Mouse (Mus musculus) limb, embryonic 15.5 days (tissue): ENCODE results near the gene Akt2. TPM values are rescaled to one million over a fixed set of nuclear protein-coding genes. Genes with fewer than 3 reads are reported as not detected.
"Not testable (repeated sequence)": the region's sequence is repeated elsewhere in the genome, so short reads cannot be mapped to it uniquely, and the experiment has no call there.

Source experiments
- ATAC-seq: fragments of 200-750 bp; cut with Nextera tagmentation; 2 replicates; pipeline ENCODE4 v1.8.0; 2017; ENCODE audit warnings: low read depth, moderate TSS enrichment; ENCODE audit not compliant: insufficient number of reproducible peaks, low FRiP score, low TSS enrichment
- H3K27ac ChIP-seq: fragments of 300-500 bp; sonication (generic); 2 replicates; pipeline ENCODE4 v1.5.1; 2015; ENCODE audit warnings: moderate library complexity, mild to moderate bottlenecking, inconsistent platforms
- H3K27me3 ChIP-seq: fragments of 300-500 bp; sonication (generic); 2 replicates; pipeline ENCODE4 v1.6.1; 2015; ENCODE audit warnings: inconsistent platforms
- H3K36me3 ChIP-seq: fragments of 300-500 bp; sonication (generic); 2 replicates; pipeline ENCODE4 v1.6.1; 2015; ENCODE audit warnings: inconsistent platforms
- H3K4me1 ChIP-seq: fragments of 300-500 bp; sonication (generic); 2 replicates; pipeline ENCODE4 v1.6.1; 2015; ENCODE audit warnings: inconsistent platforms
- H3K4me2 ChIP-seq: fragments of 300-500 bp; sonication (generic); 2 replicates; pipeline ENCODE4 v1.6.1; 2015; ENCODE audit warnings: mild to moderate bottlenecking, inconsistent platforms
- H3K4me3 ChIP-seq: fragments of 300-500 bp; sonication (generic); 2 replicates; pipeline ENCODE4 v1.5.1; 2015; ENCODE audit warnings: mild to moderate bottlenecking, inconsistent platforms
- H3K9ac ChIP-seq: fragments of 300-500 bp; sonication (generic); 2 replicates; pipeline ENCODE4 v1.6.1; 2015; ENCODE audit warnings: inconsistent platforms
- H3K9me3 ChIP-seq: fragments of 300-500 bp; sonication (generic); 2 replicates; pipeline ENCODE4 v1.6.1; 2016; ENCODE audit warnings: inconsistent platforms
- WGBS: fragments of 180-500 bp; shearing (Covaris S2); methylation state at CpG from one replicate; pipeline ENCODE4 v1.1.7; 2015; 5-methylcytosine and 5-hydroxymethylcytosine counted together
- polyA plus RNA-seq: library from polyadenylated mRNA; unstranded; fragments of >200 nt; fragmentation: Nextera tagmentation; extraction: Ambion mirVana; gene quantifications from 2 replicates; pipeline ENCODE4 v1.2.1, GENCODE M21; 2015

Gene Akt2
- polyA plus RNA-seq, 1 experiment from 2014 or later, result 108 TPM

DNA sequence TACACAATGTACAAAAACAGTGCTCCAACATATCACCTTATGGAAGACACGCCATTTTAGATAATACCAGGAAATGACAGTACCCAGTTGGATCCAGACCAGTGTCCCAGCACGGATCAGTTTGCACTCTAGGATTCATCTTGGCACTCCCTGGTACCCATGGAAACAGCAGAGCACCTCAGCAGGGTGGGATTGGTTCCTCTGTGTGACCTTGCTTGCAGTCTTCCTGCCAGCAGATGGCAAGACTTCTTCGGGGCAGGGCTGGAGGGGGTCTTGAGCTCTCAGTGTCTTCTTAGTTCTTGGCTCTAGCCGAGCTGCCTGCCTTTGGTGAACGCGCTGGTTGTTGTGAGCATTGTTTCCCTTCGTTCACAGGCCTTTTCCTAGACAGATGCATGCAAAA is 36.4 kb downstream of the Akt2 start:
- H3K27ac ChIP-seq, result no peak overlapping the region
- no peaks in the 10 kb centered on the region for H3K4me1 ChIP-seq
- H3K4me2 ChIP-seq, result no peak overlapping the region
- H3K9ac ChIP-seq, result no peak overlapping the region
- H3K9me3 ChIP-seq, result no peaks in the 10 kb centered on the region
- ATAC-seq, result no peak
- no peak overlapping the region for H3K4me3 ChIP-seq
- WGBS, result 93% methylated on average over 7 of the region's 7 CpGs
- H3K36me3 ChIP-seq, result peaks cover 91% of the 10 kb centered on the region
- no peaks in the 10 kb centered on the region for H3K27me3 ChIP-seq

DNA sequence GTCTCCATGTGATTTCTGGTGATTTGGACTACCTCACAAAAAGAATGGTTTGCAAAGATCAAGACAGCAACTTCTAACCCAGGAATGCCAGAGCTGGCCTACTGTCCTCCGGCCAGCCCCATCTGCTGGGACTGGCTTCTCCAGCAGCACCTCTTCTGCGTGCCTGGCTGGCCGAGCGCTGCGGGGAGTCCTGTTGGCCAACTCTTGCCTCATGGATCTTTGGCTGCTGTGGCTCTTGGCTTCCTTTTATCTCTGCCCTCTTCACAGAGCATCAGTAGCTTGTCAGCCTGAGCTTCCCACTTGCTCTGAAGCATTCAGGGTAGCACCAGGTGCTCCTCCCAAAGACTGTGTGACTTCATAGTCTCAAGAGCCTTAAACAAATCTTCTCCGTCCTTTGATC is 36.8 kb downstream of the Akt2 start:
- no peaks in the 10 kb centered on the region for H3K4me1 ChIP-seq
- H3K27me3 ChIP-seq, result no peaks in the 10 kb centered on the region
- H3K4me3 ChIP-seq, result no peak overlapping the region
- H3K4me2 ChIP-seq, result no peak overlapping the region
- H3K9me3 ChIP-seq, result no peaks in the 10 kb centered on the region
- H3K27ac ChIP-seq, result no peak overlapping the region
- no peak overlapping the region for H3K9ac ChIP-seq
- 96% methylated on average over 6 of the region's 6 CpGs for WGBS
- no peak for ATAC-seq
- H3K36me3 ChIP-seq, result peaks cover 93% of the 10 kb centered on the region

DNA sequence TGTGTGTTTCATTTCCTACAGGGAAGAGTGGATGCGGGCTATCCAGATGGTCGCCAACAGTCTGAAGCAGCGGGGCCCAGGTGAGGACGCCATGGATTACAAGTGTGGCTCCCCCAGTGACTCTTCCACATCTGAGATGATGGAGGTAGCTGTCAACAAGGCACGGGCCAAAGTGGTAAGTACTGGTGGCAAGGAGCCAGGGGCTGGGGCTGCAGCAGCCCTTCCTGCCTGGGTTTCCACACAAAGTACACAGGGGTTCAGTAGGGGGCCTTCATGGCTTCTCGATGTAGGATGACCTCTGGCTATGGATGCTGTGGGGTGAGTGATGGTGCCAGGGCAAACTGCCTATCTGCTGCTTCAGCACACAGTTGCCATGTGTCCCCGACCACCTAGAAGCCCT is 37.5 kb downstream of the Akt2 start:
- H3K4me2 ChIP-seq, H3K27me3 ChIP-seq, H3K9me3 ChIP-seq, H3K27ac ChIP-seq, H3K4me1 ChIP-seq, ATAC-seq, H3K9ac ChIP-seq, H3K4me3 ChIP-seq: not testable (repeated sequence)
- 91% methylated on average over 7 of the region's 7 CpGs for WGBS
- H3K36me3 ChIP-seq, result peaks cover 93% of the 10 kb centered on the region

DNA sequence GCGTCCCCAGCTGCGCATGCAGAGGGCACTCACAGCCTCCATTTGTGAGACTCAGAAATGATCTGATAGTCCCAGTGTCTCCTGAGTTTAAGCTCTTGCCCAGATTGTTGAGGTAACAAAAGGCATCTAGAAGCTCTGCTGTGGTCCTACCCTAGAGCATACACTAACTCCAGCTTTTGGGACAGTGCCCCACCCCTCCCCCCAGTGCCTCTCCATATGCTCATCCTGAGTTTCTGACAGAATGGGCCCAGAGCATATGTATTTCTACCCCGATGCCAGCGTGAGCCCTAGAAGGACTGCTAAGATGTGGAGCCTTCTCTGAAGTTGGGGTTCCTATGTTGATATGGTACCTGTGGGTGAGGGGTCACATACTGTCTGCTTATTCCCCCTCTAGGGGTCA is 40.1 kb downstream of the Akt2 start:
- no peaks in the 10 kb centered on the region for H3K9me3 ChIP-seq
- no peaks in the 10 kb centered on the region for H3K27me3 ChIP-seq
- ATAC-seq, result no peak
- no peaks in the 10 kb centered on the region for H3K4me1 ChIP-seq
- 96% methylated on average over 4 of the region's 4 CpGs for WGBS
- no peak overlapping the region for H3K9ac ChIP-seq
- H3K4me2 ChIP-seq, result no peak overlapping the region
- H3K27ac ChIP-seq, result no peak overlapping the region
- no peak overlapping the region for H3K4me3 ChIP-seq
- H3K36me3 ChIP-seq, result peaks cover 91% of the 10 kb centered on the region

DNA sequence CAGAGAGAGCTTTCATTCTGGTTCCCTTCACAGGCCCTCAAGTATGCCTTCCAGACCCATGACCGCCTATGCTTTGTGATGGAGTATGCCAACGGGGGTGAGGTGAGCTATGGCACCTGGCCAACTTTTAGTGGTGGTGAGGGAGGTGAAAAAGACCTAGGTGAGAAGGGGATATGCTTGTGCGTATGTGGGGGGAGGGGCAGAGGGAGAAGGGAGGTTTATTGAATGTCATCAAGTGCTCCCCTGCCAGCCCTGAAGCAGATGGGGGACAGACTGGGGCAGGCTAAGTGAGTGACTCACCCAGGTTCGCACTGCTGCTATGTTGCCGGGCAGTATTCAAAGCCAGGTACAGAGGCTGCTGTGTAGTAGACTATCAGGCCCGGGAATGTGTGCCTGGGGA is 41.8 kb downstream of the Akt2 start:
- peaks cover 89% of the 10 kb centered on the region for H3K36me3 ChIP-seq
- WGBS, result 88% methylated on average over 6 of the region's 6 CpGs

DNA sequence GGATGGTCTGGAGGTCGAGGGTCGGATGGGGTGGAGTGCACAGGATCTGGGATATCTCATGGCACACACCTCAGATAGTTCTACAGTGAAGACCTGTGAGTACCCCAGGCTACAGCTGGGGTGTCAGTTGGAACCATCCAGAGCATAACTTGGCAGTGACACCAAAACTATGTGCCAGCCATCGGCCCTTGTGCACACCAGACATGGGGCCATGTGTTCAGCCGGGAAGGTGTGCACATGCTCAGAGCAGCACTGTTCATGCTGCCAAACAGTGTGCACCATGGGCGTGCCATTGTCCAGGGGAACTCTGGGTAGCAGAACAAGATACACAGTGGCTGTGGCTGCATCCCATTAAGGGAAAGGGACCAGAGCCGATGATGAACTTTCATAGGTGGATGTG is 43.3 kb downstream of the Akt2 start:
- 94% methylated on average over 6 of the region's 6 CpGs for WGBS
- no peak overlapping the region for H3K9ac ChIP-seq
- no peak overlapping the region for H3K4me3 ChIP-seq
- H3K9me3 ChIP-seq, result no peaks in the 10 kb centered on the region
- H3K27ac ChIP-seq, result no peak overlapping the region
- H3K36me3 ChIP-seq, result peaks cover 77% of the 10 kb centered on the region
- no peaks in the 10 kb centered on the region for H3K27me3 ChIP-seq
- no peaks in the 10 kb centered on the region for H3K4me1 ChIP-seq
- no peak overlapping the region for H3K4me2 ChIP-seq
- ATAC-seq, result no peak

More for the DNA sequence above, 41.8 kb downstream of the Akt2 start:
- Histone ChIP-seq H3K9ac (no peak overlapping the region), H3K4me3 (no peak overlapping the region), H3K27ac (no peak overlapping the region), H3K4me1 (no peaks in the 10 kb centered on the region), H3K27me3 (no peaks in the 10 kb centered on the region), H3K4me2 (no peak overlapping the region), H3K9me3 (no peaks in the 10 kb centered on the region)
- ATAC-seq, result no peak

DNA sequence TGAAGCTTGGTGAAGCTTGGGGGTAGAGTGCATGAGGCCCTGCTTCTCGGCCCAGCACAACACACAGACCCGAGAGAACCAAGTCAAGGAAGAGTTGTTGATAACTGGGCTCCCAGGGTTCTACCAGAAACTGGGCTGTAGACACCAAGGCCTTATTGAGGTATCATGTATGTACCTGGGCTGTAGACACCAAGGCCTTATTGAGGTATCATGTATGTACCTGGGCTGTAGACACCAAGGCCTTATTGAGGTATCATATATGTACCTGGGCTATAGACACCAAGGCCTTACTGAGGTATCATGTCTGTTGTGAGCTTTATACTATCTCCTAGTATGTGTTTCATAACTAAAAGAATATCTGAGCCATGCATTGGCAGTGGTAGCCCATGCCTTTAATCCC is 43.7 kb downstream of the Akt2 start:
- not testable (repeated sequence) for H3K9ac ChIP-seq, H3K4me3 ChIP-seq, H3K27me3 ChIP-seq, H3K27ac ChIP-seq, H3K9me3 ChIP-seq, H3K4me1 ChIP-seq, H3K4me2 ChIP-seq, ATAC-seq
- WGBS, result 98% methylated on average over 2 of the region's 2 CpGs
- peaks cover 77% of the 10 kb centered on the region for H3K36me3 ChIP-seq

DNA sequence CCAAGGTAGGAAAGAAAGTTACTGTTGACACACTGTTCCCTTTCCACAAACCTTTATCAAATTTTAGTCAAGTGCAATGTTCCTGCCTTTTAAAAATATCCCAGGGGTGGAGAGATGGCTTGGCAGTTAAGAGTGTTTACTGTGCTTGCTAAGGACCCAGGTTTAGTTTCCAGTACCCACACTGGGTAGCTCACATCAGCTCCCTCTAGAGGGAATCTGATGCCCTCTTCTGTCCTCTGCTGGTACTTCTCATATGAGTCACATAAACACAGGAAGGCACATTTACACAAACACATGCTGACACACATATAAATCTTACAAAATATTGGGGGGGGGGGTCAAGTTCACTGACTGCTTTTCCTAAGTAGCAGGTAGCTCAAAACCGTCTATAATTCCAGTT is 53.1 kb downstream of the Akt2 start:
- Histone ChIP-seq H3K27me3 (no peaks in the 10 kb centered on the region), H3K9ac (no peak overlapping the region), H3K4me1 (no peaks in the 10 kb centered on the region), H3K36me3 (peaks cover 8% of the 10 kb centered on the region; the same call in 1 of the 2 replicates), H3K9me3 (no peaks in the 10 kb centered on the region), H3K27ac (no peak overlapping the region), H3K4me2 (no peak overlapping the region), H3K4me3 (no peak overlapping the region)
- WGBS, result 55% methylated on average over 1 of the region's 1 CpGs
- ATAC-seq, result no peak

DNA sequence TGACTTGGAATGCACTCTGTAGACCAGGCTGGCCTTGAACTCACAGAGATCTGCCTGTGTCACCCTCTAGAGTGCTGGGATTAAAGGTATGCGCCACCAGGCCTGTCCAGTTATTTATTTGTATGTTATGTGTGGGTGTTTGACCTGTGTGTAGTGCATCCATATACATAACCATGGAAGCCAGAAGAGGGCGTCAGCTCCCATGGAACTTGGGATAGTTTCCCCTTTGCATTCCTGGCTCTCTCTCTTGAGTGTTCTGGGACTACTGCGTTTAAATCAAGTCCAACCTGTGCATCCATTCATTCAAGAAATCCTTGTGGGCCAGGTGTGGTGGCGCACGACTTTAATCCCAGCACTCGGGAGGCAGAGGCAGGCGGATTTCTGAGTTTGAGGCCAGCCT is 55.2 kb downstream of the Akt2 start:
- H3K27ac ChIP-seq, result no peak overlapping the region
- H3K4me1 ChIP-seq, result no peaks in the 10 kb centered on the region
- H3K9me3 ChIP-seq, result no peaks in the 10 kb centered on the region
- WGBS, result 85% methylated on average over 7 of the region's 7 CpGs
- H3K36me3 ChIP-seq, result no peaks in the 10 kb centered on the region
- no peak for ATAC-seq
- H3K27me3 ChIP-seq, result 0 out of 2 replicates have a peak, but pooled peaks cover 2% of the 10 kb centered on the region
- H3K9ac ChIP-seq, result no peak overlapping the region
- no peak overlapping the region for H3K4me3 ChIP-seq
- no peak overlapping the region for H3K4me2 ChIP-seq

DNA sequence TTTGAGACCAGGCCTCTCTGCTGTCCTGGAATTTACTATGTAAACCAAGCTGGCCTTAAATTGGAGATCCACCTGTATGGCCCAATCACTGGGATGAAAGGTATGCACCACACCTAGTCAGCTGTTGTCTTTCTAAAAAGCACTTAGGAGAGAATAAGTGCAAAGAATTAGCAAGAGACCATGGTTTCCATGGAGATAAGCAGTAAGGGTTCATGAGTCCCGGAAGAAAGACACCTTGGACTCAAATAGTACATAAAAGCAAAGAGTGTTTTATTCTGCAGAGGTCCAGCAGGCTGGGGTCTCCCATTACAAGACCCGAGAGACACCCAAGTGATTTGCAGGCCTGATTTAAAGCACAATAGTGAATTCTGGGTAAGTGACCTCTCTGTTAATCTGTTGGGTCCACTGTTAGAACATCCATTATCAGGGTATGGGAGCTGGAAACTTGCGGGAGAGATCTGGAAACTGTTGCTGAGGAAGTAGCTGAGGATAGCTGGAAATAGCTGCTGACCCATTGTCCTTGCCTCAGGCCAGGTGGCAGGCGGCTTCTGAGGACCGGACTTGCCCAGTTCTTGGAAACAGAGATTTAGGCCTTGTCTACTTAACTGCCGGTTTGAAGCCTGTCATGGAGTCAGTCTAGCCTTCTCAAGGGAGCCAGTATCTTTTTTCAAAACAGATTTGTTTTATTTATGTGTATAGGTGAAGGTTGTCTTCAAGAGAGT is 56.1 kb downstream of the Akt2 start:
- Histone ChIP-seq H3K27me3 (peaks cover 6% of the 10 kb centered on the region), H3K4me3 (no peak overlapping the region), H3K9me3 (no peaks in the 10 kb centered on the region), H3K4me1 (no peaks in the 10 kb centered on the region), H3K4me2 (no peak overlapping the region), H3K36me3 (no peaks in the 10 kb centered on the region), H3K27ac (no peak overlapping the region), H3K9ac (no peak overlapping the region)
- no peak for ATAC-seq
- 77% methylated on average over 6 of the region's 6 CpGs for WGBS

DNA sequence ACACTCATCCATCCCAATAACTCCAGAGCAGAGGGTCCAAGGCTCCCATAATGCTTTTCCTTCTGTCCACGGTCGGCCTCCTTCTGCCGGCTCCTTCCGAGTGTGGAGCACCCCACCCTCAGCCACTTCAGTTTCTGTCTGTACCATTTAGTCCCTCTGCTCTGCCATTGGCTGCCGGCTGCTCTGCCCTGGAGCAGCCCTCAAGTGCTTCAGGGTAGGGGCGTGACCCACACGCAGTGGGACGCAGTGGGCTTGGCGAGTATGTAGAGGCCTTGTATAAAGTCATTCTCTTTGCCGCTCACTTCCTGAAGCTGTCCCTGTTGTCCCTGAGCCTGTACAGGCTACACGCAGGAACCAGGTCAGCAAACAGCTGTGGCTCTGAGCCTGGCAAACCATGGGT is 58.4 kb downstream of the Akt2 start:
- peaks cover 10% of the 10 kb centered on the region for H3K4me1 ChIP-seq
- H3K27me3 ChIP-seq, result peaks cover 29% of the 10 kb centered on the region
- no peak overlapping the region for H3K27ac ChIP-seq
- H3K9ac ChIP-seq, result no peak overlapping the region
- H3K4me3 ChIP-seq, result no peak overlapping the region
- H3K9me3 ChIP-seq, result no peaks in the 10 kb centered on the region
- WGBS, result 89% methylated on average over 11 of the region's 11 CpGs
- H3K36me3 ChIP-seq, result no peaks in the 10 kb centered on the region
- H3K4me2 ChIP-seq, result no peak overlapping the region
- no peak for ATAC-seq

DNA sequence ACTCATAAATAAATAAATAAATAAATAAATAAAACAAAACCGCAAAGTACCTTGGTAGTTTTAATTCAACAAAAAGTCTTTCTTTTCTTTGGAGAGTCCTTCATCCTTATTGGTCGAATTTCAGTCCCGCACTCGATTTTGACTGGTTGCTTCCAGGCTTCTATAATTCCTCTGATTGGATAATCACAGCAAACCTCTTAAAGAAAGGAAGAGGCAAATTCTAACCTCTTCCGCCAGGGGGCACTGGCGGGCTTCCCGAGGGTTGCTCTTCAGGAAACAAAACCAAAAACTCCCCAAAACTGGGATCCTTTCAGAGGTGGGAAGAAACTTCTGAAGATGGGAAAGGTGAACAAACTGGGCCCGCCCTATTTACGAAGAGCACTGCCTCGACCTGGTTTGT is 59.6 kb downstream of the Akt2 start:
- WGBS, result 5% methylated on average over 10 of the region's 10 CpGs
- Histone ChIP-seq H3K27ac (no peak overlapping the region), H3K36me3 (no peaks in the 10 kb centered on the region), H3K9me3 (no peaks in the 10 kb centered on the region), H3K4me3 (no peak overlapping the region), H3K27me3 (peaks cover 41% of the 10 kb centered on the region), H3K4me2 (no peak overlapping the region), H3K4me1 (peaks cover 10% of the 10 kb centered on the region), H3K9ac (no peak overlapping the region)
- ATAC-seq, result no peak
